Mouse (Mus musculus): ENCODE measurements at regions not wholly inside any gene's neighbourhood (a gene's known extent, or its start where the extent isn't known, plus 50 kb on each side); places are given as distances from the start of the nearest gene placed in this dataset.

DNA sequence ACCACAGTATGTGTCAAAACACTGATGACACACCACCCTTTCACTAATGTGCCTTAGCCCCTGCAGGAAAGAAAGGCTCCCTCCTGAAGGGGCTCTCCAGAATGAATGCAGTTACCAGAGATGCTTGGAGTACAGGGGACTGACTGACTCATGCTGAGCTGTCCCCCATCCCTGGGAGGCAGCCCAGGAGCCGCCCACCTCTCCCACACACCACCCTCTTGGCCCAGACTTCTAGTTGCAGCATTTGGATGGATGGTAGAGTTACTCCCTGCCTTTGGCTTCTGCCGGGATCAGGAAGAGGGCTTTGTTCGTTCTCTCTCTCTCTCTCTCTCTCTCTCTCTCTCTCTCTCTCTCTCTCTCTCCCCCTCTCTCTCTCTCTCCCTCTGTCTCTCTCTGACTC lies 53.4 kb upstream of the Jun start:
- DNase-seq (ENCODE audit: low read depth, low spot score) = peak; percentile 91

DNA sequence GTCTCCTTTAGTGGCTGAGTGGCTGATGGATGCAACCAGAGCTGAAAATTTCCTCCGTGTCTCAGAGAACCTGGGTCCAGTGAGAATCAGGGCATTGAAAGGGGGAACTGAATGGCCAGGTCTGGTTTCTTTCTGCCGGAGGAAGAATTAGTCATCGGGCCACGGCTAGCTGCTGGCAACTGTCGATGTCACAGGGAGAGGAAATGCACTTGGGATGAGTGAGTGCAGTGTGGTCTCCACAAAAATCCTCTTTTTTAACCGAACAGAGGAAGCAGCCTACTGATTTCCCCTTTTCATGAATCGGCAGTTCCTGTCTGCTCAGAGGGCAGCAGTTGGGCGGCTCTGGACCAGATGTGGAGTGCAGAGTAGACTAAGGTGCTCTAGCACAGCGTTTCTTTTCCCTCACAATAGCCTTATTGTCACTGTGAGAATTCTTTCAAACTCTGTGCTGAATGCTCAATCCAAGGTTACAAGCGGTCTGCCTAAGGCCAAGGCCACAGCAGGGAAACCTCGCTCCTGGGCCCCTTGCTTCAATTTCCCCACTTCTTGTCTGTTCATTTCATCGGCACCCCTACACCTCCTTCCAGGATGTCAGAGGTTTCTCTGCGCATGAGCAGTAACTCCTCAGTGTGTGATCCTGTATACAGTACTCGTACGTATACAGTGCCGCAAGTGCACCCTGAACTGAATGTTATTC lies 54.1 kb upstream of the Jun start:
- peak; percentile 94 for DNase-seq (ENCODE audit: low read depth, low spot score)

GRCm38 (mm10) chr4:95106881-95107665 lies 55.1 kb upstream of the Jun start:
- peak; percentile 34 for DNase-seq (ENCODE audit: low read depth, low spot score)

DNA sequence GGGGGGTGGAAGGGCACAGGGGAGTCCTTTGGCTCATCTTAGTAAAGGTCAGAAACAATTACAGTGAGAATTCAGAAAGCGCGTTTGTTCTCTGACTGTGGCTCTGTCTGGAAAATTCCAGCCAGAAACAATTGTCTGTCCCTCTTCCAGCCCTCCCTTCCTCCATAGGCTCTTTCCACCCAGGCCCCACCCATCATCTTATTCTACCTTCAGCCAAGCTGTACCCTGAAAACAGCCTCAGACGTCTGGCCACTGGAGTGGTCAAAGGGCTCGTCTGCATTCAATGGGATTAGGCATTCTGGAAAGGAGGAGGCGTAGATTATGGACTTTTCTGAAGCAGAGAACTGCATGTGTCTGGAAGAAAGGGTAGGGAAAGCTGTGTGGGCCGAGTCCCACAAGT lies 56.8 kb upstream of the Jun start:
- DNase-seq (ENCODE audit: low read depth, low spot score) = no peak

DNA sequence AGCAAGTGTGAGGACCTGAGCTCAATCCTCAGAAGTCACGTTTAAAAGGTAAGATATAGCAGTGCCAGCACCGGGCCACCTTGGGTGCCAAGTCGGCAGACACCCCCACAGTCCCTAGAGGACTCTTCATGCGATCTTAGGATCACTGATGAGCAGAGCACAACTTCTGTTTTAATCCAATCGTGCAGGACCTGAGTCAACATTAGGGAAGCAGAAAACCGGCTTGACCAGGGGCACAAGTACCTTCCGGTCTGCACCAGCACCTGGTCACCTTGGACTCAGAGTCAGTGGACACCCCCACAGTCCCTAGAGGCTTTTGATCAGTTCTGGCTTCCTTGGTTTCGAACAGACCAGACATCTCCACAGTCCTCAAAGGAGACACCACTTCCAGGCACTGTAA lies 58.8 kb upstream of the Jun start:
- DNase-seq (ENCODE audit: low read depth, low spot score) = no peak

GRCm38 (mm10) chr4:95117158-95117681 lies 65.2 kb upstream of the Jun start:
- DNase-seq (ENCODE audit: low read depth, low spot score) = no peak

- no peak for DNase-seq (ENCODE audit: low read depth, low spot score)
Observed at GRCm38 (mm10) chr4:95120876-95121275, 68.9 kb upstream of the Jun start.

DNA sequence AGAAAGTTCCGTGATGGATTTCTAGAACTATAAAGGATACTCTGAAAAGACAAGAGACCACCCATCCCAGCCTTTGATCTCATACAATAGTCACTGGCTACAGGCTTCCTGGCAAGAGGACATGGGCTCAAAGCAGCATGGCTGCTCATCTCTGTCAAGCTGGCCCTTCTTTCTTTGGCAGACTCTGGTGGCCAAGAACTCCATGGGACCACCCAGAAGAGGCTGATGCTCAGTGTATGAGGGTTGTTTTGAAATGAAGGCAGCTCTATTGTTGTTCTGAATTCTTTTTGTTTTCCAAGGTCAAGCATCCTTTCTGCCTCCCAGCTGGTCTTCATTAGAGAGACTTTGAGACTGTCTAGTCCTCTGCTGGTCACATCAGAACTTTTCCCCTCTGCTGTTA lies 73.3 kb upstream of the Jun start:
- DNase-seq (ENCODE audit: low read depth, low spot score) = no peak

DNA sequence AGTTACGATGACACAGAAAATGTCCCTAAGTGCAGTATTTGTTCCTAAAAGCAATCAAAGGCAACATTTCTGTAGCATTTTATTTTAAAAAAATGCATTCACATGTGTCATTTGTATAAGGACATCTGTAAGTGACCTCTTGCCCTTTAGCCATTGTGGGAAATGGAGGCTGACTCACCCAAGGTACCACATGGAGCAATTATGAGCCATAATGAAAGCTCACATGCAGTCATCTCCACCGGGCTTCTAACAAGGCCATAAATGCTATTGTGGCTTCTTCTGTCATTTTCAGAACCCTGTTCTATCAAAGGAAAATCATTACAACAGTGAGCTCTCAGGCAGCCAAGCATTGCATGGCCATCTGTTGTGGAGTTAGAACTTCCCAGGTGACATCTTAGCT lies 75.9 kb upstream of the Jun start:
- peak; percentile 55 for DNase-seq (ENCODE audit: low read depth, low spot score)

DNA sequence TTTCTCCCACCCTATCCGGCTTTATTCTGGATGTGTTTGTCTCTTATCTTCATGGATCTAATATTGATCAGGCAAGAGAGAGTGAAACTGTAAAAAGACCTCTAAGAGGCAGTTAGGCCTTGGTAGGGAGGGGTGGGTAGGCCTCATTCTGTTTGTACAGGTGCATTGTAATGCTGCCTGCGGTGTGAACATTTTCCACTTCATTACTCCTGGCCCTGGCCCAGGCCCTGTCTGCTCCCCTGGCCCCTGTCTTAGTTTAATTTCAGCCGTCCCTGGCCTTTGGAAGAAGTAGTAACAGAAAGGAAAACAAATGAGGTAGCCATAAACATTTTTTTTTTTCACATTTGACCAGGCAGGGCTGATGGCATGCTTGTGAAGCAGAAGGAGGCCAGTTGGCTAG lies 81.8 kb upstream of the Jun start:
- DNase-seq (ENCODE audit: low read depth, low spot score) = no peak

DNA sequence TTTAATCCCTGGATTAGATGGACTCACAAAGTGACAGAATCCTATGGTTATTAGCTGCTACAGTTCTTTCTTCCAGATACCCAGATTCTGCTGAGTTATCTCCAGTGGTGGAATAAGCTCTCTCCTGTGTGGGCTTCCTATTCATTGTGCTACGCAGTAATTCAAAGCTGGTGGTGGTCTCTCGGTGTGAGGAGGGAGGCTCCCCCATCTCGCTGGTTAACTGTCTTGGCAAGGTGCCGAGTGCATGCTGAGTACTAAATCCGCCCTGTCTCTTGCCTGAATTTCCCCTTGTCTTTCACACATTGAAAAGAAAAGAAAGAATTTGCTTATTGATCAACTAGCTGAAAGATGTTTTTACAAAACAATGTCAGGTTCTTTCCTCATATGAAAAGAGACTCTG lies 82.6 kb upstream of the Jun start:
- DNase-seq (ENCODE audit: low read depth, low spot score) = no peak

DNA sequence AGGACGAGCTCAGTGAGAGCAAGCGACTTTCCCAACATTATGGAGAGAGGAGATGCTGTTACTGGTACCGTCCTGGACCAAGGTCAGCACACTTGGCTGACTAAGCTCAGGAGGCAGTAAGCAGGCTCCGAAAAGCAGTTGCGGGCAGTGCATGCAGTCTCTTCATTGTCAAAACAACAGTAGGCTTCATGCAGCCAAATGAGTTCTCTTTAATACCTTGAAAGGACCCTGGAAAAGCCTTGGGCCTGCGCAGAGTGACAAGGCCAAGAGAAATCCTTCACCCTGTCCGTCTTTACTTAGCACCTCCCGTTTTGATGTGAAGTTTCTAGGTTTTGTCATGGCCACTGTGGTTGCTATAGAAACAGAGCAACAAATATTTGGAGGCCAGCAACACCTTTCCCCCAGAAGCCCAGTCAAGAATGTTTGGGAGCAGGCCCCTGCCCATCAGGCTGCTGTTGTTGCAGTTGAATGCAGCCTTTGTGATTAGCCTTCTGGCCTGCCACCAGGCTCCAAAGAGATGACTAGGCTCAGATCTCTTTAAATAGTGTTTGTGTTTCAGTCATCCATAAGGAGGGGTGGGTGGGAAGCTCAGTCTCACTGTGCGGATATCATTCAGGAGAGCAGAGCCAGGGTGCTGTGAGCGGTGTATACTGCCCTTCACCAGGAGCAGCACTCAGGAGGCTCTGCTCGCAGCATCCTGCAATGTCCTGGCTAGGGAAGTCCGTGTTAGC lies 85.6 kb upstream of the Jun start:
- DNase-seq (ENCODE audit: low read depth, low spot score) = no peak

- no peak for DNase-seq (ENCODE audit: low read depth, low spot score)
Observed at GRCm38 (mm10) chr4:95138676-95139075, 86.7 kb upstream of the Jun start.

GRCm38 (mm10) chr4:95141253-95141652 lies 89.2 kb upstream of the Jun start:
- DNase-seq (ENCODE audit: low read depth, low spot score) = no peak

- no peak for DNase-seq (ENCODE audit: low read depth, low spot score)
Observed at GRCm38 (mm10) chr4:95143130-95143529, 91.1 kb upstream of the Jun start.

GRCm38 (mm10) chr4:95143668-95144067 lies 91.6 kb upstream of the Jun start:
- DNase-seq (ENCODE audit: low read depth, low spot score) = no peak

- DNase-seq (ENCODE audit: low read depth, low spot score) = no peak
Observed at GRCm38 (mm10) chr4:95144440-95144839, 92.4 kb upstream of the Jun start.

DNA sequence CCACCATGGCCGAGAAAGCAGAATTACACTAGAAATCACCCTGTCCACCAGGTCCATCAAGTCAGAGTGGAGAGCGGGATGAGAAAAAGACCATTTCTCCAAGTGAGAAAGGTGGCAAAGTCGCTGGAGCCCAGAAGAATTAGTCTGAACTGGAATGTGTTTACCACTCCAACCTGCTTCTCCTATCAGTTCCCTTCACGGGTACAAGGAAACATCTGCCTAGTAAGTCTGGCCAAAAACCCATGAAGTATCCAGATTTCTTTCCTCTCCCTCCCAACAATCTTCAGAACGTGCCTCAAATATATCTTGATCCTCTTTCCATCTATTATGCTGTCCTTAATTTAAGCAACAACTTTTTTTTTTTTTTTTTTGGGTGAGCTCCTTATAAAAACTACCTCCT lies 94.2 kb upstream of the Jun start:
- DNase-seq (ENCODE audit: low read depth, low spot score) = no peak

GRCm38 (mm10) chr4:95148665-95149064 lies 96.6 kb upstream of the Jun start:
- no peak for DNase-seq (ENCODE audit: low read depth, low spot score)

- DNase-seq (ENCODE audit: low read depth, low spot score) = no peak
Observed at GRCm38 (mm10) chr4:95151678-95152077, 99.7 kb upstream of the Jun start.

- no peak for DNase-seq (ENCODE audit: low read depth, low spot score)
Observed at GRCm38 (mm10) chr4:95152431-95153115, 100.6 kb upstream of the Jun start.
